Mouse (Mus musculus) retina, adult 2 months (tissue): ENCODE measurements at regions not wholly inside any gene's neighbourhood (a gene's known extent, or its start where the extent isn't known, plus 50 kb on each side); places are given as distances from the start of the nearest gene placed in this dataset.
"Not testable (repeated sequence)": the region's sequence is repeated elsewhere in the genome, so short reads cannot be mapped to it uniquely, and the experiment has no call there.

ENCODE experiments used
- DNase-seq: peaks from one replicate; pipeline ENCODE4 v3.0.0-alpha.2; 2012; ENCODE audit warnings: low read depth, low spot score

DNA sequence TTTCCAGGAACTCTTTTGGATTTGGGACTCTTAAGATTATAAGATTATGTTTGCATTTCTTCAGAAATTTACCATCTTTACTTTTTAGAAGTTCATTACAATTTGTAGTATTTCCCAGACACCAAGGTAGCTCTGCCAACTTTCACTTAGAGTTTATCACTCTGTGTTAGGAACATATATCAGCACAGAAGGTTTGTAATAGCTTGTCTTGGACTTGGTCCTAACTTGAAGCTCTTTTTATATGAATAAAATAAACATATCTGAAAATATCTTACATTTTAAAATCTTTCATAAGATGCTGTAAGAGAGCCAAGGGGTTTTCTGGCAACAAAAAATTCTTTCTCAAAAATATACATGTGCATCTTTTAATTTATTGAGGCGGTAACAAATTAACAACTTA, 813.4 kb upstream of the 4931417E11Rik start:
- DNase-seq: no peak

DNA sequence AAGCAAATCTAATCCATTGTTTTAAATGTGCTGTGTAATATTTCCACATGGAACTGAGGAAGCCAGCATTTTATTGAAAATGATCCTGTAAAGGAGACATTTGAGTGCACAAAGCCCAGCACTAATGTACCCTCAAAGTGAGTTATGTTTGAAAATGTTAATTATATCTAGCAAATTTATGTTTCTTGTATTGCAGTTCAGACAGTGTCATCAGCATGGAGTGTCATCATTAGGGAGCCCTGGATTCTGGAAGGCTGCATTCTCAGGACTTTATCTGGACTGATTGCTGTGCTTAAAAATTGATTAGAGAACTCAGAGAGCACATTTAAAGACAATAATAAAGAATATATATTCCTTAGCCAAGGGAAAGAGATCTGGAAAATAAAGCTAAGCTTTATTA, 804.8 kb upstream of the 4931417E11Rik start:
- DNase-seq: no peak

DNA sequence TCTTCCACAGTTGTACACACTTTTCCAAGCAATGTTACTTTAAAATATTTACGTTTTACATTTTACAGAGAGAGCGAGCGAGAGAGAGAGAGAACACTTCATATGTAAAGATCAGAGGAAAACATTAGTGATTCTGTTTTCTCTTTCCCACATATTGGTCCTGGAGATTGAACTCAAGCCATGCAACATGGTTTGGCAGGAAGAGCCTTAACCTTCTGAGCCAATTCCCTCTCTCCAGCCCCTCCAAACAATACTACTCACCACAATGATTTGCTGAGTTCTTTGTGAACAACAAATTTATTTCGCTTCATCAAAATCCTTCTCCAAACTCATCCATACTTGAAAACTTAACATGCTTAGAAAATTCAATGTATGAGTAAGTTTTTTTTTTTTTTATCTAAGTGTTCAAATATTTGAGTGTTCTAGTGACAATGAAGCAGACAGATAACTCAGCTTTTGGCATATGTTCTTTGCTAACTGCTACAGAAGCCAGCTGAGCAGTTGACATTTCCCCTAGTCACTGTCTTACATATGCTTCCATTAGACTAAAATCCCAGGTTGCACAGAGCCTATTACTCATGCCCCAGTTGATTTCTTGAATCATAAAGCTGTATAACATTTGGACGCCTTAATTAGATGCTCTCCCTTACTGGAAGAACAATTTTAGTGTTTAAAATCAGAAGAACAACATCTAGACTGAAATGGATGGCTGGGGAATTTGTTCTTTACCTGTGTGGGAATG, 801.9 kb upstream of the 4931417E11Rik start:
- DNase-seq: peak; percentile 4

DNA sequence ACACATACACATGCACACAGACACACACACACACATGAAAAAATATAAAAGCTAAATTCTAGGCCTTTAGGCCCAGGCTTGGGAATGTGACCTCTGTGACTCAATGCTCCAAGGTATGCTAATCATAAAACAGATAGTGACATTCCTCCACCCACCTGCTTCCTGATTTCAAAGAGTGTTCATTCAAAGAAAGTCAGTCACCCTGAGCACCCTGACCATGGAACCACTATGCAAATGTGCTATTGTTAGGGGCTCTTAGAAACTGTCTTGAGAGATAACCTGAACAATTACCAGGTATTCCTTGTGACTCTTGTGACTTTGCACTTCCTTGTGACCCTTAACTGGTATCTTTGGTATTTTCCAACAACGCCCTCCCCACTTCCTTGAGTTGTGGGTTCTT, 797.1 kb upstream of the 4931417E11Rik start:
- not testable (repeated sequence) for DNase-seq
